Mouse (Mus musculus) spleen, embryonic (tissue): ENCODE results near the gene Mcl1.

Experiments used
- CTCF ChIA-PET: fragments of 350-600 bp; sonication (Branson Sonifier 250); formaldehyde crosslinking; loops from one replicate; lab custom pipeline; 2022; lab: Charles Lee

The Mcl1 gene

DNA sequence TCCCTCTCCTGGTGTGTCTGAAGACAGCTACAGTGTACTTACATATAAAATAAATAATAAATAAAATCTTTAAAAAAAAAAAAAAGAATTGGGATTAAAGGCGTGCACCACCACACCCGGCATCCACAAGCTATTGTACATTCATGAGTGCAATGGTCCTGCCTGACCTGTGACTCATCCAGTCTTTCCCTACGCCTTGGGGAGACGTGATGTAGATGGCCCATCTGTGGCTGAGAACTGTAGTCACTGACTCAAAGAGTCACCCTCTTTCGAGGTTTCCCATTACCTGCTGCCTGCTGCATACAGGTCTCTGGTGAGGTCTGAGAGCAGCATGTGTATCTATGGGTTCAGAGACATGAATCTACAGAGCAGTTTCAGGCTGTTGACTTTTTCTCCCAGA is 10.6 kb upstream of the Mcl1 start:
- CTCF ChIA-PET = interaction anchor here (0.6 kb wide), 1 partner anchor 185 kb away, joined by 4 read pairs; no protein-coding TSS in a partner anchor

GRCm38 (mm10) chr3:95650276-95651032 is 8.1 kb upstream of the Mcl1 start:
- CTCF ChIA-PET = interaction anchor here (0.5 to 1.5 kb wide), 7 partner anchors 17 to 221 kb away, joined by 3 to 20 read pairs (median 3); partner anchors contain the start of genes Mrps21, Prpf3 and Rprd2

DNA sequence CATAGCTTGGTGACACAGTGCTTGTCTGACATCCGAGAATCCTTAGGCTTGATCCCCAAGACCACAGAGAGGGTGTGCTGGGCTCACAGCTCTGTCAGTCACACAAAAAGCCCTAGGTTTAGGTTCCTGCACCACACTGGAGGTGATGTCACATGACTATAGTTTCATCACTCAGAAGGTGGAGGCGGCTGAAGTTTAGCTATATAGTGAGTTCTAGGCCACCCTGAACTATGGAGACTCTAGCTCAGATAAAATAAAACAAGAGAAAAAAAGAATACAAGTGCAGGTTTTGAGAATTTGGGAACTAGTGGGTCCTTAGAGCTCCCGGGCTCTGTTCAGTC is 7.6 kb upstream of the Mcl1 start:
- CTCF ChIA-PET = interaction anchor here (0.5 to 1.5 kb wide), 8 partner anchors 10 to 220 kb away, joined by 3 to 20 read pairs (median 3); partner anchors contain the start of genes Mrps21, Prpf3 and Rprd2

- CTCF ChIA-PET = interaction anchor here (0.5 to 1.5 kb wide), 9 partner anchors 11 to 220 kb away, joined by 3 to 20 read pairs (median 3); partner anchors contain the start of genes Mrps21 and Rprd2
These were observed 7.0 kb upstream of the Mcl1 start for GRCm38 (mm10) chr3:95651391-95652203.

GRCm38 (mm10) chr3:95652204-95652811 is 6.3 kb upstream of the Mcl1 start:
- CTCF ChIA-PET = interaction anchor here (0.6 to 1.0 kb wide), 3 partner anchors 11 to 26 kb away, joined by 3 to 6 read pairs (median 4); no protein-coding TSS in a partner anchor

GRCm38 (mm10) chr3:95652871-95653270 is 5.7 kb upstream of the Mcl1 start:
- CTCF ChIA-PET = no interaction called here

DNA sequence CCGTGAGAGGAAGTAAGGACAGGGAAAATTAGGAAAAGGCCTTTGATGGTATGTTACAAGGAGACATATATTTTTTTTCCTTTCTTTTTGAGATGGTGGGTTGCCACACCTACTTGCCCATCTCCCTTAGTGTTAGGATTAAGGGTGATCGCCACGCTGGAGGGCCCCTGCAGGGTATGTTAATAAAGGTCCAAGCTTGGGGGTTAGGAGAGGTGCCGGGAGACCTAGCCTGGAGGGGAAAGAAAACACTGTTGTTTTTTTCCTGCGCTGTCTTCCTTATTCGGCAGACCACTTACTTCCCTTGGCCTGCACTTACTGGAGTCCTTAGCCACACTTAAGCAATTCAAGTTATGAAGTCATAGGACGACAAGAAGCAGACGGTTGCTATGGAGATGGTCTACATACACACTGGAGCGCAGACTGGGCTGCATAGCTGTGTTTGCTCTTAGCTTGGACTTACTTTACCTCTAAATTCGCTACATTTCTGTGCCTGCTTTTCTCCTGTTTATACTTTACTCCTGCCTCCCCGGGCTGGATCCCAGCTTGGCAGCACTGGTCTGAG is 5.0 kb upstream of the Mcl1 start:
- CTCF ChIA-PET = interaction anchor here (0.6 kb wide), 1 partner anchor 12 kb away, joined by 12 read pairs; no protein-coding TSS in a partner anchor

GRCm38 (mm10) chr3:95654371-95654770 is 4.2 kb upstream of the Mcl1 start:
- CTCF ChIA-PET = interaction anchor here (0.5 to 0.6 kb wide), 2 partner anchors 21 to 82 kb away, joined by 3 to 6 read pairs; no protein-coding TSS in a partner anchor

DNA sequence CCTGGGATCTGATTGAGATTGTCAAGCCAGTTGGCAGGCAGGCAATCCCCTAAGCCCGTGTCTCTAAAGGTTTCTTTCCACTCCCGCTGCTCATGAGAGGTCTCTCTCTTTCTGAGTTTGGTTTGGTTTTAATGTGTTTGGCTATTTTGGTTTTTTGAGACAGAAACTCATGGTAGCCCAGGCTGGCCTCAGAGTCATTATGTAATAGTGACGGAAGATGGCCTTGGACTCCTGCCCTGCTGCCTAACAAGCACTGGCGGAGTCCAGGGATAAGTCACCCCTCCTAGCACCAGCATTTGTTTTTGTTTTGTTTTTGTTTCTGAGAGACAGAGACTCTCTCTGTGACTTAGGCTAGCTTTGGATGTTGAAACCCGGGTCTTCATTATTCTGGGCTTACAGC is 3.2 kb upstream of the Mcl1 start:
- CTCF ChIA-PET = interaction anchor here (0.7 kb wide), 2 partner anchors 14 to 216 kb away, joined by 3 to 5 read pairs; no protein-coding TSS in a partner anchor

GRCm38 (mm10) chr3:95657108-95657507 is 1.5 kb upstream of the Mcl1 start:
- CTCF ChIA-PET = interaction anchor here (0.5 to 0.9 kb wide), 3 partner anchors 17 to 1018 kb away, joined by 3 to 5 read pairs (median 3); no protein-coding TSS in a partner anchor

- CTCF ChIA-PET = interaction anchor here (0.5 to 0.9 kb wide), 3 partner anchors 18 to 1017 kb away, joined by 3 to 9 read pairs (median 5); no protein-coding TSS in a partner anchor
These were observed 877 bp upstream of the Mcl1 start for GRCm38 (mm10) chr3:95657711-95658110.

DNA sequence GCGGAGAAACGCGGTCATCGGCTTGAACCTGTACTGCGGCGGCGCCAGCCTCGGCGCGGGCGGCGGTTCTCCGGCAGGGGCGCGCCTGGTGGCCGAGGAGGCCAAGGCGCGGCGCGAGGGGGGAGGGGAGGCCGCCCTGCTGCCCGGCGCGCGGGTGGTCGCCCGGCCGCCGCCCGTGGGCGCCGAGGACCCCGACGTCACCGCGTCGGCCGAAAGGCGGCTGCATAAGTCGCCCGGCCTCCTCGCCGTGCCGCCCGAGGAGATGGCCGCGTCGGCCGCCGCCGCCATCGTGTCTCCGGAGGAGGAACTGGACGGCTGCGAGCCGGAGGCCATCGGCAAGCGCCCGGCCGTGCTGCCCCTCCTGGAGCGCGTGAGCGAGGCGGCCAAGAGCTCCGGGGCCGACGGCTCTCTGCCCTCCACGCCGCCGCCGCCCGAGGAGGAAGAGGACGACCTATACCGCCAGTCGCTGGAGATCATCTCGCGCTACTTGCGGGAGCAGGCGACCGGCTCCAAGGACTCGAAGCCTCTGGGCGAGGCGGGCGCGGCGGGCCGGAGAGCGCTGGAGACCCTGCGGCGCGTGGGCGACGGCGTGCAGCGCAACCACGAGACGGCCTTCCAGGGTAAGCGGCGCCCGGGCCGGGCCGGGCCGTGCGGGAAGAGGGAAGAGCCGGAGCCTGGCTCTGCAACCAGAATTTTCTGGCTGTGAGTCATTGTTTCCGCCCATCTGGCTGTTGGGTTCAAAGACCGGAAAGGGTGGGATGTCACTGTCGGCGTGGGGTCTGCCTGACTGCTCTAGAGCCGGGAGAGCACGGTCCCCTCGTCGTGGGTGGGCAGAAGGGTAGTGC is 502 bp downstream of the Mcl1 start:
- CTCF ChIA-PET = interaction anchor here (1.4 kb wide), 1 partner anchor 9 kb away, joined by 4 read pairs; no protein-coding TSS in a partner anchor

DNA sequence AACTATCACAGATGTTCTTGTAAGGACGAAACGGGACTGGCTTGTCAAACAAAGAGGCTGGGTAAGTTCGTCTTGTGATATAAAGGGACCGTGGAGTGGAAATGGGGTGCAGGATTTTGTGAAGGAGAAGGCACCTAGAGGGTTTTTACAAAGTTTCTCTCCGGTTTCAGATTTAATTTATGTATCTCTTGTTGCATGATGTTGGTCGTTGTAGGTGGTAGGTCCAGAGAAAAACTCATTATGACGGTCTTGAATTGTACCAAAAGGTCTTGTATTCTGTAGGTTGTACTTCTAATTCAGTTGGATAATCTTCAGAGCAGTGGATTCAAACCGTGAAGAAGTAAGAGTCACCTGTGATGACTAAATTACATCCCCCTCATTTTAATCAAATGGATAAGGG is 1.4 kb downstream of the Mcl1 start:
- CTCF ChIA-PET = interaction anchor here (1.4 kb wide), 1 partner anchor 8 kb away, joined by 4 read pairs; no protein-coding TSS in a partner anchor

DNA sequence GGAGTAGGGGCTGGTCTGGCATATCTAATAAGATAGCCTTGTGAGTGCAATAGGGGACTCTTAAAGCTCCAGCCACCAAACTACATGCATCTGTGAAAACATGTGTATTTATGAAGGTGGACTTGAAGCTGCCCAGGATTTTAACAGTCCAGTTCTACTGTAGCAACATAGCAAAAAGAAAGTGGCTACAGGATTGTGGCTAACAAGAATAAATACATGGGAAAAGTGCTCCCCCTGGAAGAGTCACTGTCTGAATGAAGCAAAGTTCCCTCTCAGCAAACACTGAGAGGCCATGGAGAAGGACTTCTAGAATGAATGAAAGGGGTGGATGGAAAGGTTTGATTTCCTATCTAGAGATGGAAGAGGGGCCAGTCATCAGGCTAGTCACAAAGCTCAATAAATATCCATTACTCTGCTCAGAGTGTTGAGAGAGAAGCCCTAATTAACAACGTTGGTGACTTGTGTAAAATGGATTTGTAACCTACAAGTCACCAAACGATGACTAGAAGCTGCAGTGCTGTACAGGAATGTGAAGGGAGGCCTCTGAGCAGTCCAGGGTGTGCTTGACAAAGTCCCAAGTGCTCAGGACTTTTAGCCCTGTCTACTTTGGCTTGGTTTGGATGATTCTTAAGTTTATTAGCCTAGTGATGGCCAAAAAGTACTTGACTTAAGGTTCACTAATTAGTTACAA is 2.3 kb downstream of the Mcl1 start:
- CTCF ChIA-PET = interaction anchor here (0.5 to 2.1 kb wide), 5 partner anchors 11 to 75 kb away, joined by 3 to 10 read pairs (median 3); no protein-coding TSS in a partner anchor

- CTCF ChIA-PET = interaction anchor here (0.6 to 2.1 kb wide), 6 partner anchors 9 to 136 kb away, joined by 3 to 10 read pairs (median 3); partner anchors contain the start of gene Ctss
These were observed 3.5 kb downstream of the Mcl1 start for GRCm38 (mm10) chr3:95661945-95662715.

DNA sequence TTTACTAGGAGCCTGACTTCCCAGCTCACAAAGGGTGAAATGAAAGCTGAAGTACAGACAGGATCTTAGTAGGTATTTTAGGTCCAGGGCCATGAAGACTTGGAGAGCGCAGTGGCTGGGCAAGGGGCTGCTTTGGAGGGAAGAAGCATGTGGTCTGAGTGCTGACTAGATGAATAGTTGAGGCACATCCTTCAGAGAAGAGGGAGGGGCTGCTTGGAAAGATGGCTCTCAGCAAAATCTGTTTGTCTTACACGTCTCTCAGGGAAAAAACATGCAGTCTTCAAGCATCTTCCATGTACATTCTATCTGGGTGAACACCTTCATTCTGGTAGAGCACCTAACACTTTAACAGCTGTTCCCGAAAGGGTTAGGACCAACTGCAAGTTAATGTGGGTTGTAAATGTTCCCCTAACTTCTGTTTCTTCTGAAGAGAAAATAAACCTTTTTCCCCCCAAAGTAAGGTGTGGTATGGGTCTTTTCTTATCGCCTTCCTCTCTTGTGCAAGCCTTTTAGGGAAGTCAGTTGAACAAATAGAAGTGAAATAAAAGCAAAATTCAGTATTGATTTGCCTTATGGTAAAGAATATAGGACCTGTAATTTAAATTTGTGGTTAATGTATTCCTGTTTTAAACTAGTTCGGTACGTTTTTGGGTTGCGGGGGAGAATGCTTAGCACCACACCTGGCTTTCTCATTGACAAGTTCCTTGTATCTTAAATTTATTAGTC is 4.3 kb downstream of the Mcl1 start:
- CTCF ChIA-PET = interaction anchor here (0.7 to 2.1 kb wide), 3 partner anchors 9 to 29 kb away, joined by 3 to 10 read pairs (median 4); no protein-coding TSS in a partner anchor

GRCm38 (mm10) chr3:95663486-95663885 is 4.9 kb downstream of the Mcl1 start:
- CTCF ChIA-PET = interaction anchor here (0.7 to 1.6 kb wide), 2 partner anchors 12 to 30 kb away, joined by 3 to 4 read pairs; no protein-coding TSS in a partner anchor
